Mouse (Mus musculus): ENCODE results near the gene Zfp410.

The Zfp410 gene

DNA sequence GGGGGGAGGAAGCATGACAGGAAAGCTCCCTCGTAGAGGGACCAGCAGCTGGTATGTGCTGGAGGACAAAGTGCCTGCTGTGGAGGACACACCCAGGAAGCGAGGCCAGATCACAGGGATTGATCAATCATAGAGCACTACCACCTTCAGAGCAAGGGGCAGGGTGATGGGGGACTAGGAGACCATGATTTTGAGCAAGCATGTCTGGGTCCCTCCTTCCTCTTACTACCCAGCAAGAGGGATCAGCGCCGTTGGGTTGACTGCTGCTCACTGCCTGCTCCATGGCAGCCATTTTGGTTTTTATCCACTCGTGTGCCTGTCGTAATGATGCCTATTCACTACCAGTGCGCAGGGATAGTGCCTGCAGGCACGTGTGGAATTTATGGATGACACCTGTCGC, 47.6 kb downstream of the Zfp410 start:
- peak overlapping the region; percentile 54 for H3K4me3 ChIP-seq (replicated peaks; ENCODE audit: low read length)

DNA sequence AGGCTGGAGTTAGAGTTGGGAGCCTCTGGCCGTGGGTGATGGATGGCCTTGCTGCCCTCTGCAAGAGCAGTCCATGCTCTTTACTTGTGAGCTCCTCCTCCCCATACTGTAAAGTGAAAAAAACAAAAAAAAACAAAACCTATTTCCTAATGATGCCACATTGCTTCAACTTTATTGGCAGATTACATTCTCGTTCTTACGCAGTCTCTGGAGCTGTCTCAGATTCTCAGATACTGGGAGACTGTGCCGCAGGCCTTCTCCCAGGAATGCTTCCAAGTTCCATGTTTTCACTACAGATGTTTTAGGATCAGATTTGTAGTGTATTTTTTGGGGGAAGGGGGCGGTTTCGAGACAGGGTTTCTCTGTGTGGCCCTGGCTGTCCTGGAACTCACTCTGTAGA, 48.5 kb downstream of the Zfp410 start:
- Histone ChIP-seq H3K9me3 (ENCODE audit: low read length) (no peaks in the 10 kb centered on the region), H3K4me3 (replicated peaks; ENCODE audit: low read length) (peak overlapping the region; percentile 54), H3K36me3 (ENCODE audit: insufficient read depth, low read length) (peaks cover 31% of the 10 kb centered on the region), H3K27me3 (ENCODE audit: insufficient read depth, low read length) (no peaks in the 10 kb centered on the region), H3K4me1 (replicated peaks; ENCODE audit: low read depth, low read length) (peaks cover 53% of the 10 kb centered on the region)
- TF ChIP-seq CTCF (conservative IDR thresholded peaks at IDR 0.05; ENCODE audit: low read length) (no peak), POU5F1 (IDR thresholded peaks at IDR 0.05; ENCODE audit: borderline replicate concordance, low read length) (no peak), NANOG (IDR thresholded peaks at IDR 0.05; ENCODE audit: borderline replicate concordance, low read length) (no peak)

More for the DNA sequence above, 47.6 kb downstream of the Zfp410 start:
- Histone ChIP-seq H3K27me3 (ENCODE audit: insufficient read depth, low read length) (no peaks in the 10 kb centered on the region), H3K36me3 (ENCODE audit: insufficient read depth, low read length) (peaks cover 22% of the 10 kb centered on the region), H3K4me1 (replicated peaks; ENCODE audit: low read depth, low read length) (peaks cover 53% of the 10 kb centered on the region), H3K9me3 (ENCODE audit: low read length) (no peaks in the 10 kb centered on the region)
- no peak for TF ChIP-seq NANOG (IDR thresholded peaks at IDR 0.05; ENCODE audit: borderline replicate concordance, low read length)
- TF ChIP-seq CTCF (conservative IDR thresholded peaks at IDR 0.05; ENCODE audit: low read length): no peak
- no peak for TF ChIP-seq POU5F1 (IDR thresholded peaks at IDR 0.05; ENCODE audit: borderline replicate concordance, low read length)

DNA sequence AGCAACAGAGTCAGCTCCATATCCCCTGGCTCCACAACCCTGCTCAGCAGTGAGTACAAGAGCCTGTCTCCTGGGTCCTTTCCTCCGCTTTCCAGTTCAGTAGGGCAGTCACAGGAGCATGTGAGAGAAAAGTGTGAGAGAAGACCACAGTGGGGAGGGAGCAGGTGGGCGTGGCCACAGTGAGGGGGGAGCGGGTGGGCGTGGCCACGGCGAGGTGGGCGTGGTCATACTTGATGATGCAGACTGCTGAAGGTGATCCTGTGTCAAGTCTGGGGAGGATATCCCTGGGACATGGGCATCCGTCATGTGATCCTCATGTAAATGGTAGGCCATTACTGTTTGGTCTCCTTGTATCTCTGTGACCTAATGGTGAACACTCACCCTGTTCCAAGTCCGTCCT, 50.3 kb downstream of the Zfp410 start:
- peaks cover 49% of the 10 kb centered on the region for H3K36me3 ChIP-seq (ENCODE audit: insufficient read depth, low read length)
- peaks cover 46% of the 10 kb centered on the region for H3K4me1 ChIP-seq (replicated peaks; ENCODE audit: low read depth, low read length)
- no peaks in the 10 kb centered on the region for H3K27me3 ChIP-seq (ENCODE audit: insufficient read depth, low read length)
- H3K9me3 ChIP-seq (ENCODE audit: low read length): no peaks in the 10 kb centered on the region
- H3K4me3 ChIP-seq (replicated peaks; ENCODE audit: low read length): no peak overlapping the region
- TF ChIP-seq NANOG (IDR thresholded peaks at IDR 0.05; ENCODE audit: borderline replicate concordance, low read length) (no peak), CTCF (conservative IDR thresholded peaks at IDR 0.05; ENCODE audit: low read length) (no peak), POU5F1 (IDR thresholded peaks at IDR 0.05; ENCODE audit: borderline replicate concordance, low read length) (no peak)

DNA sequence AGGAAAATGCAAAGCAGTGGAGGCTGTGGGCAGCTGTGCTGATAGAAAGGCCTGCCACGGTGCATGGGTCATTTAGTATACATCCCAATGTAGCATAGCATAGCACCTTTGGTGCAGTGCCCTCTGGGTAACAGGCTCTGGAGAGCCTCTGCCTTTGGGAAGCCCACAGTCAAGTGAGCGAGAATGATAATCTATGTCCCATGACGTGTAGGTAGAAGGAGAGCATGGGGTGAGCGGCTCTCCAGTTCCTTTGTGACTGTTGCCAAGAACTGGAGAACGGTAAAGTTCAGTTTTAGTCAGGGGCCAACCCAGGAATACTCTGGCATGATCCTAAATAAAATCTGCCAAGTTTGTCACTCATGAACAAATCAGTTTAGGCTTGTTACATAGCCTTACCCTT, 55.0 kb downstream of the Zfp410 start:
- peaks cover 9% of the 10 kb centered on the region for H3K4me1 ChIP-seq (replicated peaks; ENCODE audit: low read depth, low read length)
- no peaks in the 10 kb centered on the region for H3K27me3 ChIP-seq (ENCODE audit: insufficient read depth, low read length)
- no peak for TF ChIP-seq CTCF (conservative IDR thresholded peaks at IDR 0.05; ENCODE audit: low read length)
- TF ChIP-seq NANOG (IDR thresholded peaks at IDR 0.05; ENCODE audit: borderline replicate concordance, low read length): no peak
- TF ChIP-seq POU5F1 (IDR thresholded peaks at IDR 0.05; ENCODE audit: borderline replicate concordance, low read length): no peak
- no peaks in the 10 kb centered on the region for H3K9me3 ChIP-seq (ENCODE audit: low read length)
- H3K4me3 ChIP-seq (replicated peaks; ENCODE audit: low read length): no peak overlapping the region
- peaks cover 78% of the 10 kb centered on the region for H3K36me3 ChIP-seq (ENCODE audit: insufficient read depth, low read length)

DNA sequence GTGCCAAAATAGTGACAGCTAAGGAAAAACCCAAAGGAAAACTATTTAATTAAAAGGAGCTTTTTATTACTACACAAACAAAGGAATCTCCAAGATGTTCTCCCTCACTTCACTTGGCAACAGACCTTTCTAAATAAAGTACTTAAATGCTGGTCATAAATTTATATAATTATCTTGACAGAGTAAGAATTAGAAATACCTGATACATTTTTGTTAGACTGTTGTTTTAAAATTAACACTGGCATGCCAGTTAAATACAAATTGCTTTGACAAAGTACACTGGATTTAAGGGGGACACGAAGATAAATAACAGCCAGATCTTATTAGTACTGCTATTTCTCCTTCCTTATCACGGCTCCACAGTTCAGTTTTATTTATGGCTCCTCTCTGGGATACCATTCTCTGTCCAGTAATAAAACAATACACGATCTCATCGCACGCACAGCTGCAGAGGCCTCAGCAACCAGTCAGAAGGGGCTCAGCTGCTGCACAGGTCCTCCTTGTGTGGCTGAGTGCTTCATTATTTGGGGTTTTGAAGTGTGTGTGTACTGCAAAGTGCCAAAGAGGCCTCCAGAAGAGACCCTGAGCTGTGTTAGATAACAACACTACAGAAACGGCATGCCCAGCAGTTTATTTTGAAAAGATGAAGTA, 57.3 kb downstream of the Zfp410 start:
- H3K27me3 ChIP-seq (ENCODE audit: insufficient read depth, low read length): no peaks in the 10 kb centered on the region
- peaks cover 59% of the 10 kb centered on the region for H3K36me3 ChIP-seq (ENCODE audit: insufficient read depth, low read length)
- H3K4me1 ChIP-seq (replicated peaks; ENCODE audit: low read depth, low read length): no peaks in the 10 kb centered on the region
- H3K4me3 ChIP-seq (replicated peaks; ENCODE audit: low read length): no peak overlapping the region
- H3K9me3 ChIP-seq (ENCODE audit: low read length): no peaks in the 10 kb centered on the region
- no peak for TF ChIP-seq CTCF (conservative IDR thresholded peaks at IDR 0.05; ENCODE audit: low read length)
- no peak for TF ChIP-seq POU5F1 (IDR thresholded peaks at IDR 0.05; ENCODE audit: borderline replicate concordance, low read length)
- TF ChIP-seq NANOG (IDR thresholded peaks at IDR 0.05; ENCODE audit: borderline replicate concordance, low read length): no peak

DNA sequence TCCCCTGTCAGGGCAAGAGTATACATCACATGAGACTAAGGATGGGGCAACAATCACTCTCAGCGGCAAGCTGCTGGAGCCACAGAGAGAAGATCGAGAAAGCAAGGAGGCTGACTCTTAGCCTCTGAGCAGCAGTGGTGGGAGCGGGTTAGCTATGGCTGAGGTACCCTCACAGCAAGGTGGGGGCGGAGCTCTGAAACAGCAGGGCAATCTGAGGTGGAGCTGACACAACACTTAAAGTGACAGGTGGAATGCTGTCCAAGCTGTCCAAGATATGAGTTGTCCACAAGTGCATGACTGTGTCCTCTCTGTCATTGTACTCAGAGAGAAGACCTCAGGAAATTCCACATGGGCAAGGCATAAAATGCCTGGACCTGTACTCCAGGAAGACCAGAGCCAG, 65.7 kb downstream of the Zfp410 start:
- H3K27me3 ChIP-seq (ENCODE audit: insufficient read depth, low read length): no peaks in the 10 kb centered on the region
- H3K4me3 ChIP-seq (replicated peaks; ENCODE audit: low read length): no peak overlapping the region
- TF ChIP-seq CTCF (conservative IDR thresholded peaks at IDR 0.05; ENCODE audit: low read length) (no peak), POU5F1 (IDR thresholded peaks at IDR 0.05; ENCODE audit: borderline replicate concordance, low read length) (no peak), NANOG (IDR thresholded peaks at IDR 0.05; ENCODE audit: borderline replicate concordance, low read length) (no peak)
- no peaks in the 10 kb centered on the region for H3K9me3 ChIP-seq (ENCODE audit: low read length)
- H3K36me3 ChIP-seq (ENCODE audit: insufficient read depth, low read length): no peaks in the 10 kb centered on the region
- H3K4me1 ChIP-seq (replicated peaks; ENCODE audit: low read depth, low read length): peaks cover 11% of the 10 kb centered on the region

DNA sequence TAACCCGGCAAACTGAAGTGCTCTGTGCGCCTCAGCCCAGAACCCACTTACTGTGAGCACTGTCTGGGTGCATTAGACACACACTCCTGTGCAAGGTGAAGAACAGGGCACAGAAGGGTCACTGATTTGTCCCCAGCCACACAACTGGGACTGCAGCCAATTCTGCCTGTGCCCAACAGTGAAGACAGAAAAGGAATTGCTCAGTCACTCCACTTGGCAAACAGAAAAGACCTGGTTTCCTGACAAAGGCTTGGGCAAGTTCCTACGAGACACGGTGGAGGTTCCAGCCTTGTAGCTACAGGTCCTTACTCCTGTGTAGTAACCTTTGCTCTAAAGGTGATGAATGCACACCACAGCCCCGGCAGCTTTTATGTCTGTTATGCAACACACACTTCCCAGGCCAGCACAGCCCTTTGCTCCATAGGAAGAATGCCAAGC, 68.0 kb downstream of the Zfp410 start:
- Histone ChIP-seq H3K9me3 (ENCODE audit: low read length) (no peaks in the 10 kb centered on the region), H3K4me1 (replicated peaks; ENCODE audit: low read depth, low read length) (peaks cover 16% of the 10 kb centered on the region), H3K27me3 (ENCODE audit: insufficient read depth, low read length) (no peaks in the 10 kb centered on the region), H3K36me3 (ENCODE audit: insufficient read depth, low read length) (no peaks in the 10 kb centered on the region), H3K4me3 (replicated peaks; ENCODE audit: low read length) (no peak overlapping the region)
- TF ChIP-seq NANOG (IDR thresholded peaks at IDR 0.05; ENCODE audit: borderline replicate concordance, low read length) (no peak), CTCF (conservative IDR thresholded peaks at IDR 0.05; ENCODE audit: low read length) (no peak), POU5F1 (IDR thresholded peaks at IDR 0.05; ENCODE audit: borderline replicate concordance, low read length) (no peak)

DNA sequence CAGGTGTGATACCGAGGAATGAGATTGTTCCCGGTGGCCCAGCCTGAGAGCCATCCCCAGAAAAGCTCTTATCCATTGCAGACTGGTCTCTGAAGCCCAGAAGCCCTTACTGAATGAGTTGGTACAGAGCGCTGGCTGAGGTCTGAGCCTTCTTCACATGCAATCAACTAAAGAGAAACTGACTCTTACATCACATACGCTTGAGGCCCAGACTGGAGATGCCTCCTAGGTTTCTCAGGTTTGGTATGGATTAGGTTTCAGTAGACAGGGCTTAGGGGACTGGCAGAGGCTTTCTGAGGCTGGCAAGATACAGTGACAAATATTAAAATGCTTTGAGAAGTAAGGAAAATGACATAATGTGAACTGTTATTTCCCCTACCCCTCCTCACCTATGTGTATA, 68.8 kb downstream of the Zfp410 start:
- Histone ChIP-seq H3K36me3 (ENCODE audit: insufficient read depth, low read length) (no peaks in the 10 kb centered on the region), H3K9me3 (ENCODE audit: low read length) (no peaks in the 10 kb centered on the region), H3K4me3 (replicated peaks; ENCODE audit: low read length) (no peak overlapping the region), H3K27me3 (ENCODE audit: insufficient read depth, low read length) (no peaks in the 10 kb centered on the region), H3K4me1 (replicated peaks; ENCODE audit: low read depth, low read length) (peaks cover 16% of the 10 kb centered on the region)
- TF ChIP-seq POU5F1 (IDR thresholded peaks at IDR 0.05; ENCODE audit: borderline replicate concordance, low read length) (no peak), NANOG (IDR thresholded peaks at IDR 0.05; ENCODE audit: borderline replicate concordance, low read length) (no peak), CTCF (conservative IDR thresholded peaks at IDR 0.05; ENCODE audit: low read length) (no peak)

DNA sequence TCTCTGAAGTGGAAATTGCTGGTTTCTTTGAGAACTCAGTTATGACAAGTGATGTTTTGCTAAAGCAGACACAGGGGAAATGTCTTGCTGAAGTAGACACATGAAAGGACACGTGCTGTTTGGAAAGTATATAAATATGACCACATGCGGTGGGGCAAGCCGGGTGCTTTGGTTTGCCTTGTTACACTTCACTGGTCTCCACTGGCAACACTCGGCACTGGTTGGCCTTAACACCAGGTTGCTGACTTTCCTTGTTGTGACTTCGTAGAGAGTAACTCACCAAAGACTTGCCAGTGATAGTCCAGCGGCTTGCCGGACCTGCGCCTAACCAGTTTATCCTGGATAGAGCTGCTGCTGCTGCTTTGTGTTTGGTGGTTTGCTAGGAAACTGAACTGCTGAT, 71.4 kb downstream of the Zfp410 start:
- H3K27me3 ChIP-seq (ENCODE audit: insufficient read depth, low read length): no peaks in the 10 kb centered on the region
- H3K9me3 ChIP-seq (ENCODE audit: low read length): no peaks in the 10 kb centered on the region
- peaks cover 4% of the 10 kb centered on the region; the same call in 1 of the 2 replicates for H3K4me1 ChIP-seq (replicated peaks; ENCODE audit: low read depth, low read length)
- no peak for TF ChIP-seq NANOG (IDR thresholded peaks at IDR 0.05; ENCODE audit: borderline replicate concordance, low read length)
- TF ChIP-seq POU5F1 (IDR thresholded peaks at IDR 0.05; ENCODE audit: borderline replicate concordance, low read length): no peak
- no peak for TF ChIP-seq CTCF (conservative IDR thresholded peaks at IDR 0.05; ENCODE audit: low read length)
- H3K36me3 ChIP-seq (ENCODE audit: insufficient read depth, low read length): no peaks in the 10 kb centered on the region
- no peak overlapping the region for H3K4me3 ChIP-seq (replicated peaks; ENCODE audit: low read length)
